Mouse (Mus musculus): ENCODE measurements around the gene Gm13271. TPM values are rescaled to one million over a fixed set of nuclear protein-coding genes. Genes with fewer than 3 reads are reported as not detected.
"Not testable (repeated sequence)": the region's sequence is repeated elsewhere in the genome, so short reads cannot be mapped to it uniquely, and the experiment has no call there.

Gene Gm13271
- polyA plus RNA-seq, 2 experiments from 2014 or later = not detected

DNA sequence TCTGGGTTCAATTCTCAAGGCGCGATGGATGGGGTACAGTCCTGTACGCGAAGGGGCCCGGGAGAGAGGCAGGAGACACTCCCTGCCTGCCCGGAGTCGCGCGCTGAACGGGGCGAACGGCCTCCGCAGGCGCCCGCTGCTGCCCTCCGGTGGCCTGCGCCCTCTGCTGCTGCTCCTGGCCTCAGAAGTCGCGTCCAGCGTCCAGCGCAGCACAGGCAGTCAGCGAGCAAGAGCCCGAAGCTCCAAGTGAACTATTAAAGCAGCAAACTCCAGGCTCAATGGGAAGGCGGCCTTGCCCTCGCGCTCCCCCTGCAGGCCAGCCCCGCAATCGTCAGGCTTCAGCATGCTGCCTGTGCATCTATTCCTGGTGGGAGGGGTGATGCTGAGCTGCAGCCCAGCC is 5.8 kb downstream of the Gm13271 start:
- not testable (repeated sequence) for ATAC-seq

- ATAC-seq = not testable (repeated sequence)
Measured at GRCm38 (mm10) chr4:88761776-88762175, 7.1 kb downstream of the Gm13271 start.

DNA sequence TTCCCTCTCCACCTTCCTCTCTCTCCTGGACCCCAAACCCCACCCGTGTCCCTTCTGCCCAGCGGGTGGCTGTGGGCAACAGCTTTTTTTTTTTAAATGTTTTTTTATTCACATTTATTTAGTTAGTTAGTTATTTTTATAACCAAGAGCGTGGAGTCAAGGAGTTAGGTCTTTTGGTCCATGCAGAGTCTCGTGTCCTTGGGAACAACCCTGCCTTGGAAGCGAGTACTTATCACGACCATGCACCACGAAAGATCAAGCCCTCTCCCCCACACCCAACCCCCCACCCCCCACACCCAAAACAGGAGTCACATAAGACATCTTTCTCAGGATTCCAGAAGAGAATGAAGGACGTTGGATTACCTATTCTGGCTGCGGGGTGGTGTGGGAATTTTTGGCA is 7.7 kb downstream of the Gm13271 start:
- ATAC-seq = not testable (repeated sequence)

DNA sequence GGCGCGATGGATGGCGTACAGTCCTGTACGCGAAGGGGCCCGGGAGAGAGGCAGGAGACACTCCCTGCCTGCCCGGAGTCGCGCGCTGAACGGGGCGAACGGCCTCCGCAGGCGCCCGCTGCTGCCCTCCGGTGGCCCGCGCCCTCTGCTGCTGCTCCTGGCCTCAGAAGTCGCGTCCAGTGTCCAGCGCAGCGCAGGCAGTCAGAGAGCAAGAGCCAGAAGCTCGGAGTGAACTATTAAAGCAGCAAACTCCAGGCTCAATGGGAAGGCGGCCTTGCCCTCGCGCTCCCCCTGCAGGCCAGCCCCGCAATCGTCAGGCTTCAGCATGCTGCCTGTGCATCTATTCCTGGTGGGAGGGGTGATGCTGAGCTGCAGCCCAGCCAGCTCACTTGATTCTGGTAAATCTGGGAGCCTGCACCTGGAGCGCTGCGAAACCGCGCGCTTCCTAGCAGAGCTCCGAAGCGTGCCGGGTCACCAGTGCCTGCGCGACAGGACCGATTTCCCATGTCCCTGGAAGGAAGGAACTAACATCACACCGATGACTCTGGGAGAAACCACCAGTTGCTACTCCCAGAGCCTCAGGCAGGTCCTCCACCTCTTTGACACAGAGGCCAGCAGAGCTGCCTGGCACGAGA is 8.8 kb downstream of the Gm13271 start:
- ATAC-seq = not testable (repeated sequence)

DNA sequence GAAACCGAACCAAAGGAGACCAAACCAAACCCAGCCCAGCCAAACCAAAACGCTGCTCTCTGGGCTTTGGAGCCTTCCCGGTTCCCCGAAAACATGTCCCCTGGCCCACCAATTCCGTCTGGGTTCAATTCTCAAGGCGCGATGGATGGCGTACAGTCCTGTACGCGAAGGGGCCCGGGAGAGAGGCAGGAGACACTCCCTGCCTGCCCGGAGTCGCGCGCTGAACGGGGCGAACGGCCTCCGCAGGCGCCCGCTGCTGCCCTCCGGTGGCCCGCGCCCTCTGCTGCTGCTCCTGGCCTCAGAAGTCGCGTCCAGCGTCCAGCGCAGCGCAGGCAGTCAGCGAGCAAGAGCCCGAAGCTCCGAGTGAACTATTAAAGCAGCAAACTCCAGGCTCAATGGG is 18.9 kb downstream of the Gm13271 start, which contains the start of gene Gm13290:
TSS of gene Gm13290 (plus strand) at position 301 of the 400 bp plus-strand sequence.
- ATAC-seq = not testable (repeated sequence)

DNA sequence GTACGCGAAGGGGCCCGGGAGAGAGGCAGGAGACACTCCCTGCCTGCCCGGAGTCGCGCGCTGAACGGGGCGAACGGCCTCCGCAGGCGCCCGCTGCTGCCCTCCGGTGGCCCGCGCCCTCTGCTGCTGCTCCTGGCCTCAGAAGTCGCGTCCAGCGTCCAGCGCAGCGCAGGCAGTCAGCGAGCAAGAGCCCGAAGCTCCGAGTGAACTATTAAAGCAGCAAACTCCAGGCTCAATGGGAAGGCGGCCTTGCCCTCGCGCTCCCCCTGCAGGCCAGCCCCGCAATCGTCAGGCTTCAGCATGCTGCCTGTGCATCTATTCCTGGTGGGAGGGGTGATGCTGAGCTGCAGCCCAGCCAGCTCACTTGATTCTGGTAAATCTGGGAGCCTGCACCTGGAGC is 22.0 kb downstream of the Gm13271 start, which contains the start of gene Gm13289:
TSS of gene Gm13289 (plus strand) at position 301 of the 400 bp plus-strand sequence.
- ATAC-seq = not testable (repeated sequence)

DNA sequence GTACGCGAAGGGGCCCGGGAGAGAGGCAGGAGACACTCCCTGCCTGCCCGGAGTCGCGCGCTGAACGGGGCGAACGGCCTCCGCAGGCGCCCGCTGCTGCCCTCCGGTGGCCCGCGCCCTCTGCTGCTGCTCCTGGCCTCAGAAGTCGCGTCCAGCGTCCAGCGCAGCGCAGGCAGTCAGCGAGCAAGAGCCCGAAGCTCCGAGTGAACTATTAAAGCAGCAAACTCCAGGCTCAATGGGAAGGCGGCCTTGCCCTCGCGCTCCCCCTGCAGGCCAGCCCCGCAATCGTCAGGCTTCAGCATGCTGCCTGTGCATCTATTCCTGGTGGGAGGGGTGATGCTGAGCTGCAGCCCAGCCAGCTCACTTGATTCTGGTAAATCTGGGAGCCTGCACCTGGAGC is 24.9 kb downstream of the Gm13271 start, which contains the start of gene Gm13272:
TSS of gene Gm13272 (plus strand) at position 301 of the 400 bp plus-strand sequence.
- ATAC-seq = not testable (repeated sequence)

DNA sequence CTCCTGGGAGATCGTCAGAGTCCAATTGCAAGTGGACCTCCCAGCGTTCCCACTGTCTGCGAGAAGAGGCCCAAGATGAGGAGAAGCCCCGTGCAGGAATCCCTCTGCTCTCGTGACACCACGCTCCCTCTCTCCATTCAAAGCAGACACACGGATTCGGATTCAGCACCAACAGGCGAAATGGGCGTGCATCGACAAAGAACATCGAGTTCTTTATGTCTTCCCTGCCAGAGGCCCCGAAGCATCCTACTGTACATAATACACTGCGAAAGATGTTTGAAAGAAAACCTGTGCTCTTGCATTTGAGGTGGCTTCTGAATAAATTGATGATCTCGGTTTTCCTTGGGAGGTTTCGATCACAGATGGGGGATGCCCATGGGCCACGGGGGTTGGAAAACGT is 25.7 kb downstream of the Gm13271 start:
- ATAC-seq = not testable (repeated sequence)

- not testable (repeated sequence) for ATAC-seq
Measured at GRCm38 (mm10) chr4:88781831-88782230, 27.2 kb downstream of the Gm13271 start, which contains the start of gene Ifnz. Gene Ifnz (plus strand): TSS chr4:88782131.

- ATAC-seq = not testable (repeated sequence)
Measured at GRCm38 (mm10) chr4:88782335-88782734, 27.7 kb downstream of the Gm13271 start.

- ATAC-seq = not testable (repeated sequence)
Measured at GRCm38 (mm10) chr4:88785409-88785808, 30.7 kb downstream of the Gm13271 start, which contains the start of gene Gm13276. Gene Gm13276 (plus strand): TSS chr4:88785709.

- not testable (repeated sequence) for ATAC-seq
Measured at GRCm38 (mm10) chr4:88788402-88788801, 33.7 kb downstream of the Gm13271 start, which contains the start of gene Gm13277. Gene Gm13277 (plus strand): TSS chr4:88788632.

DNA sequence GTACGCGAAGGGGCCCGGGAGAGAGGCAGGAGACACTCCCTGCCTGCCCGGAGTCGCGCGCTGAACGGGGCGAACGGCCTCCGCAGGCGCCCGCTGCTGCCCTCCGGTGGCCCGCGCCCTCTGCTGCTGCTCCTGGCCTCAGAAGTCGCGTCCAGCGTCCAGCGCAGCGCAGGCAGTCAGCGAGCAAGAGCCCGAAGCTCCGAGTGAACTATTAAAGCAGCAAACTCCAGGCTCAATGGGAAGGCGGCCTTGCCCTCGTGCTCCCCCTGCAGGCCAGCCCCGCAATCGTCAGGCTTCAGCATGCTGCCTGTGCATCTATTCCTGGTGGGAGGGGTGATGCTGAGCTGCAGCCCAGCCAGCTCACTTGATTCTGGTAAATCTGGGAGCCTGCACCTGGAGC is 36.6 kb downstream of the Gm13271 start, which contains the start of gene Gm13278:
TSS of gene Gm13278 (plus strand) at position 301 of the 400 bp plus-strand sequence.
- ATAC-seq = not testable (repeated sequence)

DNA sequence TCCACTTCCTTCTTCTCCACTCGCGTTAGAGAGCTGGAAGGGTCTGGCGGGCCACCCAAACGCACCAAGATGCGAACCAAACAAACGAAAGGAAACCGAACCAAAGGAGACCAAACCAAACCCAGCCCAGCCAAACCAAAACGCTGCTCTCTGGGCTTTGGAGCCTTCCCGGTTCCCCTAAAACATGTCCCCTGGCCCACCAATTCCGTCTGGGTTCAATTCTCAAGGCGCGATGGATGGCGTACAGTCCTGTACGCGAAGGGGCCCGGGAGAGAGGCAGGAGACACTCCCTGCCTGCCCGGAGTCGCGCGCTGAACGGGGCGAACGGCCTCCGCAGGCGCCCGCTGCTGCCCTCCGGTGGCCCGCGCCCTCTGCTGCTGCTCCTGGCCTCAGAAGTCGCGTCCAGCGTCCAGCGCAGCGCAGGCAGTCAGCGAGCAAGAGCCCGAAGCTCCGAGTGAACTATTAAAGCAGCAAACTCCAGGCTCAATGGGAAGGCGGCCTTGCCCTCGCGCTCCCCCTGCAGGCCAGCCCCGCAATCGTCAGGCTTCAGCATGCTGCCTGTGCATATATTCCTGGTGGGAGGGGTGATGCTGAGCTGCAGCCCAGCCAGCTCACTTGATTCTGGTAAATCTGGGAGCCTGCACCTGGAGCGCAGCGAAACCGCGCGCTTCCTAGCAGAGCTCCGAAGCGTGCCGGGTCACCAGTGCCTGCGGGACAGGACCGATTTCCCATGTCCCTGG is 39.4 kb downstream of the Gm13271 start, which contains the start of gene Gm13275:
TSS of gene Gm13275 (plus strand) at position 552 of the 740 bp plus-strand sequence.
- not testable (repeated sequence) for ATAC-seq

- not testable (repeated sequence) for ATAC-seq
Measured at GRCm38 (mm10) chr4:88797097-88797496, 42.4 kb downstream of the Gm13271 start, which contains the start of gene Gm13279. Gene Gm13279 (plus strand): TSS chr4:88797397.

- not testable (repeated sequence) for ATAC-seq
Measured at GRCm38 (mm10) chr4:88799365-88799764, 44.7 kb downstream of the Gm13271 start, which contains the start of gene Gm13285. Gene Gm13285 (plus strand): TSS chr4:88799665.

DNA sequence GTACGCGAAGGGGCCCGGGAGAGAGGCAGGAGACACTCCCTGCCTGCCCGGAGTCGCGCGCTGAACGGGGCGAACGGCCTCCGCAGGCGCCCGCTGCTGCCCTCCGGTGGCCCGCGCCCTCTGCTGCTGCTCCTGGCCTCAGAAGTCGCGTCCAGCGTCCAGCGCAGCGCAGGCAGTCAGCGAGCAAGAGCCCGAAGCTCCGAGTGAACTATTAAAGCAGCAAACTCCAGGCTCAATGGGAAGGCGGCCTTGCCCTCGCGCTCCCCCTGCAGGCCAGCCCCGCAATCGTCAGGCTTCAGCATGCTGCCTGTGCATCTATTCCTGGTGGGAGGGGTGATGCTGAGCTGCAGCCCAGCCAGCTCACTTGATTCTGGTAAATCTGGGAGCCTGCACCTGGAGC is 48.3 kb downstream of the Gm13271 start, which contains the start of gene Gm13287:
TSS of gene Gm13287 (plus strand) at position 301 of the 400 bp plus-strand sequence.
- not testable (repeated sequence) for ATAC-seq

Other genes starting within 250 kb of the Gm13271 start
- gene Ifnb1, start 232.1 kb upstream of the Gm13271 start, polyA plus RNA-seq (2017; shearing (Covaris generic)) = not detected
- gene Ifna15, start 196.6 kb upstream of the Gm13271 start, polyA plus RNA-seq (2017; shearing (Covaris generic)) = not detected
- gene Ifna14, start 183.1 kb upstream of the Gm13271 start, polyA plus RNA-seq (2017; shearing (Covaris generic)) = not detected
- gene Ifna9, start 162.5 kb upstream of the Gm13271 start, polyA plus RNA-seq (2017; shearing (Covaris generic)) = not detected
- gene Ifna12, start 151.5 kb upstream of the Gm13271 start, polyA plus RNA-seq (2017; shearing (Covaris generic)) = not detected
- gene C87499, start 120.5 kb upstream of the Gm13271 start, polyA plus RNA-seq (2017; shearing (Covaris generic)) = not detected
- gene Ifna13, start 110.4 kb upstream of the Gm13271 start, polyA plus RNA-seq (2017; shearing (Covaris generic)) = under 1 TPM in 1 of 2 experiments, not detected in 1; 0.40 TPM
- gene Ifna16, start 77.9 kb upstream of the Gm13271 start, polyA plus RNA-seq (2017; shearing (Covaris generic)) = not detected
- not detected for gene Ifna2, start 71.0 kb upstream of the Gm13271 start, polyA plus RNA-seq (2017; shearing (Covaris generic))
- gene Ifnab, start 63.5 kb upstream of the Gm13271 start, polyA plus RNA-seq (2017; shearing (Covaris generic)) = not detected
- gene Gm26566, start 33.1 kb upstream of the Gm13271 start, polyA plus RNA-seq (2017; shearing (Covaris generic)) = not detected
- 10 to 100 TPM; 27.3 to 43.0 TPM for gene Klhl9, start 32.4 kb upstream of the Gm13271 start, polyA plus RNA-seq (2017; shearing (Covaris generic))
- under 1 TPM in 1 of 2 experiments, not detected in 1; 0.28 TPM for gene Gm13283, start 5.3 kb downstream of the Gm13271 start, polyA plus RNA-seq (2017; shearing (Covaris generic))
- gene Gm13290, start 19.0 kb downstream of the Gm13271 start, polyA plus RNA-seq (2017; shearing (Covaris generic)) = not detected
- gene Gm13289, start 22.1 kb downstream of the Gm13271 start, polyA plus RNA-seq (2017; shearing (Covaris generic)) = not detected
- not detected for gene Gm13272, start 25.0 kb downstream of the Gm13271 start, polyA plus RNA-seq (2017; shearing (Covaris generic))
- gene Ifnz, start 27.3 kb downstream of the Gm13271 start, polyA plus RNA-seq (2017; shearing (Covaris generic)) = under 1 TPM in 1 of 2 experiments, not detected in 1; 0.79 TPM
- not detected for gene Gm13276, start 30.8 kb downstream of the Gm13271 start, polyA plus RNA-seq (2017; shearing (Covaris generic))
- gene Gm13277, start 33.8 kb downstream of the Gm13271 start, polyA plus RNA-seq (2017; shearing (Covaris generic)) = not detected
- not detected for gene Gm13278, start 36.7 kb downstream of the Gm13271 start, polyA plus RNA-seq (2017; shearing (Covaris generic))
- gene Gm13275, start 39.6 kb downstream of the Gm13271 start, polyA plus RNA-seq (2017; shearing (Covaris generic)) = not detected
- not detected for gene Gm13279, start 42.5 kb downstream of the Gm13271 start, polyA plus RNA-seq (2017; shearing (Covaris generic))
- not detected for gene Gm13285, start 44.8 kb downstream of the Gm13271 start, polyA plus RNA-seq (2017; shearing (Covaris generic))
- not detected for gene Gm13287, start 48.4 kb downstream of the Gm13271 start, polyA plus RNA-seq (2017; shearing (Covaris generic))
- gene Gm13288, start 50.7 kb downstream of the Gm13271 start, polyA plus RNA-seq (2017; shearing (Covaris generic)) = not detected
- not detected for gene Ifna7, start 61.4 kb downstream of the Gm13271 start, polyA plus RNA-seq (2017; shearing (Covaris generic))
- not detected for gene Ifna11, start 65.1 kb downstream of the Gm13271 start, polyA plus RNA-seq (2017; shearing (Covaris generic))
- gene Ifna6, start 72.5 kb downstream of the Gm13271 start, polyA plus RNA-seq (2017; shearing (Covaris generic)) = not detected
- gene Ifna5, start 80.7 kb downstream of the Gm13271 start, polyA plus RNA-seq (2017; shearing (Covaris generic)) = not detected
- gene Ifna4, start 87.0 kb downstream of the Gm13271 start, polyA plus RNA-seq (2017; shearing (Covaris generic)) = not detected
- gene Ifna1, start 95.2 kb downstream of the Gm13271 start, polyA plus RNA-seq (2017; shearing (Covaris generic)) = not detected
- not detected for gene Ifne, start 125.3 kb downstream of the Gm13271 start, polyA plus RNA-seq (2017; shearing (Covaris generic))